Mouse (Mus musculus): ENCODE data around the gene Gls.

- TF ChIP-seq CTCF (IDR thresholded peaks at IDR 0.05; ENCODE audit: low read depth) (no peak), EP300 (IDR thresholded peaks at IDR 0.05; ENCODE audit: low read depth) (no peak)
Observed at GRCm38 (mm10) chr1:52269596-52269995, 36.6 kb upstream of the Gls start.

Measured in heart, postnatal 0 days (tissue).